Mouse (Mus musculus): ENCODE measurements around the gene Rxfp4. TPM values are rescaled to one million over a fixed set of nuclear protein-coding genes. Genes with fewer than 3 reads are reported as not detected.

Gene Rxfp4
- total RNA-seq (2014; rRNA removed; ENCODE audit: low replicate concordance) (not detected in 2 replicates), polyA plus RNA-seq (2015; fragmentation: Nextera tagmentation; extraction: Ambion mirVana) (not detected in 2 replicates)

- Histone ChIP-seq H3K36me3 (replicated peaks; ENCODE audit: control insufficient read depth, insufficient read depth, low read length) (peaks cover 5% of the 10 kb centered on the region), H3K9ac (replicated peaks; ENCODE audit: low read depth, low read length) (no peak within 1 kb of the TSS), H3K4me2 (ENCODE audit: low read depth, low read length) (no peak within 1 kb of the TSS), H3K4me1 (ENCODE audit: control insufficient read depth, insufficient read depth) (peaks cover 22% of the 10 kb centered on the region), H3K4me3 (ENCODE audit: low read depth, low read length) (no peak within 1 kb of the TSS), H3K27me3 (ENCODE audit: control insufficient read depth, insufficient read depth, low read length) (no peaks in the 10 kb centered on the region), H3K27ac (ENCODE audit: low read depth) (peak within 1 kb of the TSS; percentile 60; the same call in 1 of the 2 replicates), H3K9me3 (replicated peaks; ENCODE audit: control insufficient read depth, low read length) (no peaks in the 10 kb centered on the region)
- WGBS: 86% methylated on average over 17 of the region's 17 CpGs
- ATAC-seq (ENCODE audit: insufficient read depth, low read depth) (no peak), DNase-seq (ENCODE audit: low spot score) (no peak)
- TF ChIP-seq EP300 (IDR thresholded peaks at IDR 0.05; ENCODE audit: low read depth) (no peak), CTCF (IDR thresholded peaks at IDR 0.05; ENCODE audit: low read depth) (no peak)
These were observed at the start of gene Rxfp4 for GRCm38 (mm10) chr3:88652846-88653515. Rxfp4 (minus strand) TSS chr3:88653142.

GRCm38 (mm10) chr3:88701222-88701621 is 48.3 kb upstream of the Rxfp4 start:
- Histone ChIP-seq H3K9ac (replicated peaks; ENCODE audit: low read depth, low read length) (no peak overlapping the region), H3K27ac (ENCODE audit: low read depth) (peak overlapping the region; percentile 77), H3K4me1 (ENCODE audit: control insufficient read depth, insufficient read depth) (peaks cover 9% of the 10 kb centered on the region; the same call in 1 of the 2 replicates), H3K9me3 (replicated peaks; ENCODE audit: control insufficient read depth, low read length) (no peaks in the 10 kb centered on the region), H3K4me3 (ENCODE audit: low read depth, low read length) (no peak overlapping the region), H3K4me2 (ENCODE audit: low read depth, low read length) (no peak overlapping the region), H3K27me3 (ENCODE audit: control insufficient read depth, insufficient read depth, low read length) (no peaks in the 10 kb centered on the region), H3K36me3 (replicated peaks; ENCODE audit: control insufficient read depth, insufficient read depth, low read length) (peaks cover 84% of the 10 kb centered on the region)
- ATAC-seq (ENCODE audit: insufficient read depth, low read depth): peak; percentile 89
- 19% methylated on average over 3 of the region's 3 CpGs for WGBS
- DNase-seq (ENCODE audit: low spot score): peak; percentile 81
- TF ChIP-seq EP300 (IDR thresholded peaks at IDR 0.05; ENCODE audit: low read depth) (peak; percentile 97), CTCF (IDR thresholded peaks at IDR 0.05; ENCODE audit: low read depth) (no peak)

DNA sequence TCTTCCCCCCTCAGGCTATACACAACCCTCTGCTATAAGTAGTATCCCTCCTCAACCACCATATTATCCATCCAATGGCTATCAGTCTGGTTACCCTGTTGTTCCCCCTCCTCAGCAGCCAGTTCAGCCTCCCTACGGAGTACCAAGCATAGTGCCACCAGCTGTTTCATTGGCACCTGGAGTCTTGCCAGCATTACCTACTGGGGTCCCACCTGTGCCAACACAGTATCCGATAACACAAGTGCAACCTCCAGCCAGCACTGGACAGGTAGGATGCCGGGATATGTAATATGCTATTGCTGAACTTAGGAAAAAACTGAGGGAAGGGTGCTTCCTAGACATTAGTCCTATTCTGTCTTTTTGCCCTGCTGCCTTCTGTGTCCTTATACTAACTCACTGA is 47.3 kb upstream of the Rxfp4 start:
- Histone ChIP-seq H3K4me3 (ENCODE audit: low read depth, low read length) (no peak overlapping the region), H3K36me3 (replicated peaks; ENCODE audit: control insufficient read depth, insufficient read depth, low read length) (peaks cover 88% of the 10 kb centered on the region), H3K27me3 (ENCODE audit: control insufficient read depth, insufficient read depth, low read length) (no peaks in the 10 kb centered on the region), H3K27ac (ENCODE audit: low read depth) (peak overlapping the region; percentile 77), H3K4me1 (ENCODE audit: control insufficient read depth, insufficient read depth) (peaks cover 9% of the 10 kb centered on the region; the same call in 1 of the 2 replicates), H3K4me2 (ENCODE audit: low read depth, low read length) (no peak overlapping the region), H3K9me3 (replicated peaks; ENCODE audit: control insufficient read depth, low read length) (no peaks in the 10 kb centered on the region), H3K9ac (replicated peaks; ENCODE audit: low read depth, low read length) (no peak overlapping the region)
- DNase-seq (ENCODE audit: low spot score) (no peak), ATAC-seq (ENCODE audit: insufficient read depth, low read depth) (no peak)
- WGBS: 75% methylated on average over 3 of the region's 3 CpGs
- TF ChIP-seq CTCF (IDR thresholded peaks at IDR 0.05; ENCODE audit: low read depth) (no peak), EP300 (IDR thresholded peaks at IDR 0.05; ENCODE audit: low read depth) (no peak)

GRCm38 (mm10) chr3:88698834-88699233 is 45.9 kb upstream of the Rxfp4 start:
- no peak overlapping the region for H3K4me3 ChIP-seq (ENCODE audit: low read depth, low read length)
- H3K4me2 ChIP-seq (ENCODE audit: low read depth, low read length): no peak overlapping the region
- TF ChIP-seq CTCF (IDR thresholded peaks at IDR 0.05; ENCODE audit: low read depth) (no peak), EP300 (IDR thresholded peaks at IDR 0.05; ENCODE audit: low read depth) (no peak)
- no peaks in the 10 kb centered on the region for H3K9me3 ChIP-seq (replicated peaks; ENCODE audit: control insufficient read depth, low read length)
- peaks cover 88% of the 10 kb centered on the region for H3K36me3 ChIP-seq (replicated peaks; ENCODE audit: control insufficient read depth, insufficient read depth, low read length)
- H3K4me1 ChIP-seq (ENCODE audit: control insufficient read depth, insufficient read depth): peaks cover 9% of the 10 kb centered on the region; the same call in 1 of the 2 replicates
- no peaks in the 10 kb centered on the region for H3K27me3 ChIP-seq (ENCODE audit: control insufficient read depth, insufficient read depth, low read length)
- ATAC-seq (ENCODE audit: insufficient read depth, low read depth): no peak
- DNase-seq (ENCODE audit: low spot score): no peak
- WGBS: 92% methylated on average over 6 of the region's 6 CpGs
- no peak overlapping the region for H3K9ac ChIP-seq (replicated peaks; ENCODE audit: low read depth, low read length)
- H3K27ac ChIP-seq (ENCODE audit: low read depth): no peak overlapping the region

DNA sequence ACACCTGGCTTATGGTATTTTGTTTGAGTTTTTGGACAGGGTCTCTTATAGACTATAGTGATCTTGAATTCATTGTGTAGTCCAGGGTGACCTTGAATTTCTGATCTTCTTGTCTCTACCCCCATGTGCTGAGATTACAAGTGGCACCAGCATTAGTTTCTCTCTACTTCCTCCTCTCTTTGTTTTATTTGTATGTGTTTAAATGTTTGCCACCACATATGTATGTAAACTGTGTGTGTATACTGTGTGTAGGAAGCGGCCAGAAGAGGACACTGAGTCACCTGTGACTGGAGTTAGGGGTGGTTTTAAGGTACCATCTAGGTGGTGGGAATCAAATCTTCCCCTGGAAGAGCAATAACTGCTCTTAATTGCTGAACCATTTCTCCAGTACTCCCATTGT is 45.1 kb upstream of the Rxfp4 start:
- Histone ChIP-seq H3K4me2 (ENCODE audit: low read depth, low read length) (no peak overlapping the region), H3K36me3 (replicated peaks; ENCODE audit: control insufficient read depth, insufficient read depth, low read length) (peaks cover 87% of the 10 kb centered on the region), H3K9me3 (replicated peaks; ENCODE audit: control insufficient read depth, low read length) (no peaks in the 10 kb centered on the region), H3K4me3 (ENCODE audit: low read depth, low read length) (no peak overlapping the region), H3K27ac (ENCODE audit: low read depth) (no peak overlapping the region), H3K27me3 (ENCODE audit: control insufficient read depth, insufficient read depth, low read length) (no peaks in the 10 kb centered on the region), H3K9ac (replicated peaks; ENCODE audit: low read depth, low read length) (no peak overlapping the region), H3K4me1 (ENCODE audit: control insufficient read depth, insufficient read depth) (peaks cover 9% of the 10 kb centered on the region; the same call in 1 of the 2 replicates)
- ATAC-seq (ENCODE audit: insufficient read depth, low read depth) (no peak), DNase-seq (ENCODE audit: low spot score) (no peak)
- TF ChIP-seq CTCF (IDR thresholded peaks at IDR 0.05; ENCODE audit: low read depth) (no peak), EP300 (IDR thresholded peaks at IDR 0.05; ENCODE audit: low read depth) (no peak)
- 96% methylated on average over 1 of the region's 1 CpGs for WGBS
